Mouse (Mus musculus): ENCODE results near the gene Arpc1a. TPM values are rescaled to one million over a fixed set of nuclear protein-coding genes. Genes with fewer than 3 reads are reported as not detected.

The Arpc1a gene
- polyA plus RNA-seq, 1 experiment, result 92.3 TPM

DNA sequence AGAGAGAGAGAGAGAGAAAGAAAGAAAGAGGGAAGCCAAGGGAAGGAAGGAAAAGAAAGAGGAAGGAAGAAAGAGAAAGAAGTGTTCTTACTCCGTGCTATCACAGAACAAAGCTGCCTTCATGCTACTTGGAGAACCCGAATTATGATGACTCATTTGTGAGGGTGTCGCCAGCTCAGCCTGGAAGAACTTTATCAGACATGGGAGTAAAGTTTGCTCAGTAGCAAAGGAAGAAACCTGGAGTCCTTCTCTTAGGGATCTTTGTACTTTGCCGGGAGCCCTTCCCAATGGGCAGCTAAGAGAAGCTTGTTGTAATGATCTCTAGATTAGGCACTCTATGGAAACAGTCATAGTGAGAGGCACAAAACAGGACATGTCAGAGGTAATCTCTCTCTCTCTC is 19.1 kb downstream of the Arpc1a start:
- Histone ChIP-seq H3K4me1 (ENCODE audit: control insufficient read depth, insufficient read depth, low read length) (peaks cover 4% of the 10 kb centered on the region; the same call in 1 of the 2 replicates), H3K4me3 (ENCODE audit: insufficient read depth, low read length) (no peak overlapping the region)
- TF ChIP-seq POLR2A (IDR thresholded peaks at IDR 0.05; ENCODE audit: borderline replicate concordance, low read depth, low read length) (no peak), CTCF (IDR thresholded peaks at IDR 0.05; ENCODE audit: low read depth, low read length) (no peak)

DNA sequence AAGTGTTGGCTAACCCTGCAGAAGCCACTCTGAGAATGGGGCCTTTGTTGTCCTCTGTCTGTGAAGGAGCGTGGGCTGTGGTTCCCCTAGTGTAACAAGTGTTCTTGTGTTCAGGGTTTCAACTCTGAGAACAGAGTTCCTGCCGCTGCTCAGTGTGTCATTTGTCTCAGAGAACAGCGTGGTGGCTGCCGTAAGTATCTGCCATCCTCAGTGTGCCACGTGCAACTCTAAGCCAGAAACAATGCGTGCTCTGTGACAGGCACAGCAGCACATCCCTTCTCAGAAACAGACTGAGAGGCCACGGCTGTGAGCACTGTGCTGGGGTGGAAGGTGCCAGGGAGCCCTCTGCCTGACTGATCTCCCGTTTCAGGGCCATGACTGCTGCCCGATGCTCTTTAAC is 20.7 kb downstream of the Arpc1a start:
- H3K27ac ChIP-seq (ENCODE audit: insufficient read depth, low read depth, low read length), result no peak overlapping the region
- TF ChIP-seq POLR2A (IDR thresholded peaks at IDR 0.05; ENCODE audit: borderline replicate concordance, low read depth, low read length), result no peak
- TF ChIP-seq CTCF (IDR thresholded peaks at IDR 0.05; ENCODE audit: low read depth, low read length), result no peak
- peaks cover 4% of the 10 kb centered on the region; the same call in 1 of the 2 replicates for H3K4me1 ChIP-seq (ENCODE audit: control insufficient read depth, insufficient read depth, low read length)

More for the DNA sequence above, 19.1 kb downstream of the Arpc1a start:
- no peak overlapping the region for H3K27ac ChIP-seq (ENCODE audit: insufficient read depth, low read depth, low read length)

DNA sequence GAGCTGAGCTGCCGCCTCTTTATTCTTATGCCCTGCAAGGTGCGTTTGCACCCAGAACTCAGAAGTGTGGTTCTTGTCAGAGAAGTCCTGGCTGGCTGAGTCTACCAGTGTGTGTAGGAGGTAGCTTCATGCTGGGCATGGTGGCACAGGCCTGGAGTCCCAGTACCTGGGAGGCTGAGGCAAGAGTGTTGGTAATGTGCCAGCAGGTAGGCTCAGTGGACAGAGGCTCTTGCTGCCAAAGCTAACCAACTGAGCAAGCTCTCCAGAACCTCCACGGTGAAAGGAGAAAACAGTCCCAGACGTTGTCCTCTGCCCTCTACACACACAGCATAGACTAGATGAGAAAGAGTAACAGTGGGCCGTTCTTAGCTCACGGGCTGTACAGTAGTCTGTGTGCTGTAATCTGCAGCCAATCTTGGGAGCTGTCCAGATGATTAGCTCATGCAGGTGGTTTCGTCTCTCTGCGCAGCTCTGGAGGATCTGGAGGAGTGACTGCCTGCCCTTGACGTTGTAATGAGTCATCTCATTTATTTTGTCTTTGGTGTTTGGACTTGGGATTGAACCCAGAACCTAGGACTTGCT is 22.2 kb downstream of the Arpc1a start:
- H3K4me1 ChIP-seq (ENCODE audit: control insufficient read depth, insufficient read depth, low read length), result peaks cover 8% of the 10 kb centered on the region; the same call in 1 of the 2 replicates
- no peak overlapping the region for H3K4me3 ChIP-seq (ENCODE audit: insufficient read depth, low read length)
- TF ChIP-seq CTCF (IDR thresholded peaks at IDR 0.05; ENCODE audit: low read depth, low read length) (no peak), POLR2A (IDR thresholded peaks at IDR 0.05; ENCODE audit: borderline replicate concordance, low read depth, low read length) (no peak)
- no peak overlapping the region for H3K27ac ChIP-seq (ENCODE audit: insufficient read depth, low read depth, low read length)

More for the DNA sequence above, 20.7 kb downstream of the Arpc1a start:
- H3K4me3 ChIP-seq (ENCODE audit: insufficient read depth, low read length), result no peak overlapping the region

DNA sequence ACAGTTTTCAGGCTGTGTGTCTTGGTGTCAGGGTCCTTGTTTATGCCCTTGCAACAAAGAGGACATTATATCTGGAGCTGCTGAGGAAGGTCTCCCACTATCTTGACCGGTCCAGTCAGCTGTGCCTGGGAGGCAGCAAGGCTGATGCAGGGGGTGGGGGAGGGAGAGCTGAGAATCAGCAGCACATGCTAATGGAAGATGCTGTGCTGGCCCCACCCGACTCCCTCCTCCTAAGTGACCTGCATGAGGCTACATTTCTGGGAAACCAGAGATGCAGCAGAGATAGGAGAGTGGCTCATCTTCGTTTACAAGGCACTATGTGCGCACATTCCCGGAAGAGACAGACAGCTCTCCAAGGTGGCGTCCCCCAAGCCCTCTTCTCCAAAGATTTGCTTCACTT is 26.8 kb downstream of the Arpc1a start:
- peaks cover 15% of the 10 kb centered on the region for H3K4me1 ChIP-seq (ENCODE audit: control insufficient read depth, insufficient read depth, low read length)
- 0 out of 2 replicates have a peak overlapping the region, but pooled peaks have one; percentile 6 for H3K27ac ChIP-seq (ENCODE audit: insufficient read depth, low read depth, low read length)
- TF ChIP-seq POLR2A (IDR thresholded peaks at IDR 0.05; ENCODE audit: borderline replicate concordance, low read depth, low read length) (no peak), CTCF (IDR thresholded peaks at IDR 0.05; ENCODE audit: low read depth, low read length) (no peak)
- no peak overlapping the region for H3K4me3 ChIP-seq (ENCODE audit: insufficient read depth, low read length)

DNA sequence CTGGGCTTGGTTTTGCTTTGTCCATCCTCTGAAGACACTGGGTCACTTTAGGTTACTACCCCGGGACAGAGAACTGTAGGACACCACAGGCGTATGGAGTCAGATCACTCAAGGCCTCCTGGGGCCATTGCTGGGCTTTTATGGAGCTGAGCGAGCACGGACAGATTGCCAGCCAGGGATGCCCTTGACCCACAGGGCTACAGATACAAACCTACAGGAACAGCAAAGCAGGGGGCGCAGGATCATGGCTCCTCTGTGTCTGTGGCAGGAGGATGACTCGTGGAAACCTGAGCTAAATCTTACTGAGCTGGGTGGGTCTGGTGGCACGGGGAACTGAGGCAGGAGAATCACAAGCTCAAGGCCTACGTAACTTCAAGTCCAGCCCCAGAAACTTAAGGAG is 28.9 kb downstream of the Arpc1a start:
- no peak for TF ChIP-seq POLR2A (IDR thresholded peaks at IDR 0.05; ENCODE audit: borderline replicate concordance, low read depth, low read length)
- TF ChIP-seq CTCF (IDR thresholded peaks at IDR 0.05; ENCODE audit: low read depth, low read length), result no peak

DNA sequence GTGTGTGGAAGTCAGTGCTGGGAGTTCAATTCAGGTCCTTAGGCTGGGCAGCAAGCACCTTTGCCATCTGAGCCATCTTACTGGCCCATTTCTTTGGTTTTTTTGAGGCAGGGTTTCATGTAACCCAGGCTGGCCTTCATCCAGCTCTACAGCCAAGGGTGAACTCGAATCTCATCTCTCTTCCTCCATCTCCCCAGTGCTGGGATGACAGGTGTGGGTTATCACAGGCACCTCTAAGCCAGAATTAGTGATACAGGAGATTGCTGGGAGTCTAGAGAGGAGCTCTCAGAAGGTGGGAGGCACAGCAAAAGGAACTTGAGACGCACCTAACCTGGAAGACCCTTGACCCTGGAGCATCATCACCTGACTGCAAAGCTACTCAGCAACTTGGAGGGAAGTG is 29.8 kb downstream of the Arpc1a start:
- Histone ChIP-seq H3K27ac (ENCODE audit: insufficient read depth, low read depth, low read length) (no peak overlapping the region), H3K4me3 (ENCODE audit: insufficient read depth, low read length) (peak overlapping the region; percentile 99), H3K4me1 (ENCODE audit: control insufficient read depth, insufficient read depth, low read length) (peaks cover 29% of the 10 kb centered on the region)
- TF ChIP-seq CTCF (IDR thresholded peaks at IDR 0.05; ENCODE audit: low read depth, low read length) (no peak), POLR2A (IDR thresholded peaks at IDR 0.05; ENCODE audit: borderline replicate concordance, low read depth, low read length) (no peak)

More for the DNA sequence above, 28.9 kb downstream of the Arpc1a start:
- no peak overlapping the region for H3K27ac ChIP-seq (ENCODE audit: insufficient read depth, low read depth, low read length)
- H3K4me3 ChIP-seq (ENCODE audit: insufficient read depth, low read length), result no peak overlapping the region
- peaks cover 22% of the 10 kb centered on the region for H3K4me1 ChIP-seq (ENCODE audit: control insufficient read depth, insufficient read depth, low read length)

DNA sequence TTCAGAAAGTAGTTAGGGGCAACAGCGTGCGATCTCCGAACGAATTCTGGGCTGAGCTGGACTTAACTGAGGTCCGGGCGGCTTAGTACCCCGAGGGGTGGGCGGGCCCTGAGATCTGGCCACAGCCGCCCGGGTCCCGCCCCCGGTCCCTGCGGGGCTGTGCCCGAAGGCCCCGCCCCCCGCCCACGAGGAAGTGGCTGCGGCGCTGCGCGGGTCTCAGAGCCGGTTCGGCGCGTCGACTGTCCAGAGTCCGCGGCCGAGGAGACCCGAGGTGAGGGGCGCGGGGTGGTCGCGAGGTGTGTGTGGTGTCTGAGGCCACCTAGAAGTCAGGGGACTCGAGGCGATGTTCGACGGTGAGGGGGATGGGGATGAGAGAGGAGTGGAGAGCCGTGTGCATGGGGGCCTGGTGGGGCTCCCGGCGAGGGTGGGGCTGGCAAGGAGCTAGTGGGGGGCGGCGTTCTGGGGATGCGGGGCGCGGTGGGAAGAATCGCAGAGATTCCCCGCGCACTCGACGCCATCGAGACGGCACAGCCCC is 30.5 kb downstream of the Arpc1a start, which contains the start of gene Arpc1b:
Gene Arpc1b, plus strand, starts transcription at position 145 of the 535 bp plus-strand sequence.
- no peak for TF ChIP-seq CTCF (IDR thresholded peaks at IDR 0.05; ENCODE audit: low read depth, low read length)
- TF ChIP-seq POLR2A (IDR thresholded peaks at IDR 0.05; ENCODE audit: borderline replicate concordance, low read depth, low read length), result no peak; the same call in 1 of the 2 replicates
- Histone ChIP-seq H3K4me1 (ENCODE audit: control insufficient read depth, insufficient read depth, low read length) (peaks cover 32% of the 10 kb centered on the region), H3K27ac (ENCODE audit: insufficient read depth, low read depth, low read length) (peak within 1 kb of the TSS; percentile 100), H3K4me3 (ENCODE audit: insufficient read depth, low read length) (peak within 1 kb of the TSS; percentile 99)

DNA sequence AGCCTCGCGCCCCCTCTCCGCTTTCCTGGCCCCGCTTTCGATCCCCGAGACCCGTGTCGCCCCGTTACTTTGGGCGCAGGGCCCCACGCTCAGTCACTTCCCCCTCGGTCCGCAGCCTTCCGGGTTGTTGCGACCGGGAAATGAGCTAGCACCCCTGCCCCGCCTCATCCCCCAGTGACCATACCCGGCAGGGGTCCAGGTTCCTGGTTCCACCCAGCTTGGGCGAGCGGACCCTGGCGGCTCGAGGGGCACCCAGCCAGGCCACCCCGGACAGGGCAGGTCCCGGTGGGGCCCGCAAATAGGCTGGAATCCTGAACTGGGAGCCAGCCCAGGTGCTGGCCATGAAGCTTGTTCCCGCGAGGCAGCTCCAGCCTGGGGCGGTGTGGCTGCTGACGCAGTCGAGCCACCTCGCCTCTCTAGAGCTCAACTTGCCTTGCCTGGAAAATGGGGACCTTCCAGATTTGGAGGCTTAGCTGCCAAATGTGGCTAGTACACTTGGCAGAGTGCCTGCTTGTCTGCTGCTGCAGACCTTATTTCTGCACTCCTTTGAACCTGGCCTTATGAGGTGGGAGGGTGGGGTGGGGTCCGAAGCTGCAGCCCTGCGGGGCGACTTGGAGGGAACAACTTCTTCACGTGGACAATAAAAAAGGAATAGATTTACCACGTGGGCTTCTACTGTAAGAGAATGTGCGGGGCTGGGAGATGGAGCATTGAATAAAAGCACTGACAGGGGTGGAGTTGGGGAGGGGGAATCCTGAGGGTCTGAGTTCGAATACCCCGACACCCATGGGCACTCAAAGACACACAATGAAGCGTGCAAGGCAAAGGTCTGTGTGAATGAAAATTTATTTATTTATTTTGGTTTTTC is 31.2 kb downstream of the Arpc1a start:
- peak overlapping the region; percentile 99 for H3K4me3 ChIP-seq (ENCODE audit: insufficient read depth, low read length)
- TF ChIP-seq POLR2A (IDR thresholded peaks at IDR 0.05; ENCODE audit: borderline replicate concordance, low read depth, low read length) (no peak), CTCF (IDR thresholded peaks at IDR 0.05; ENCODE audit: low read depth, low read length) (no peak)
- H3K27ac ChIP-seq (ENCODE audit: insufficient read depth, low read depth, low read length), result peak overlapping the region; percentile 100
- H3K4me1 ChIP-seq (ENCODE audit: control insufficient read depth, insufficient read depth, low read length), result peaks cover 35% of the 10 kb centered on the region

DNA sequence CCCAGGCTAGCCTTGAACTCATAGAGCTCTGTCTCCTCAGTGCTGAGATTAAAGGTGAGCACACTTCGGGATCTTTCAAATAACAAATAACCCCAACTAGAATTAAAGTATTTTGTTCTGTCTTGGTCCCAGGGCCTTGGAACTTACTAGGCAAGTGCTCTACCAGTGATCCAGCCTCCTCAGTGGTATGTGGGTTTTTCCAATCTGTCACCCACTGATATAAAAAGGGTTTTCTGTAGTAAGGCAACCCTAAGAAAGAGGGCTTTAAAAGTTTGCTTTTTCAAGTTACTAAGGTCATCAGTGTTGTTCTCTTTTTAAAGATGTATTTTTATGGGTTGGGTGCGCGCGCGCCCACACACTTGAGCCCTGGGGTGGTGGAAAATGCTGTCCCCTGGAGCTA is 32.1 kb downstream of the Arpc1a start:
- TF ChIP-seq CTCF (IDR thresholded peaks at IDR 0.05; ENCODE audit: low read depth, low read length) (no peak), POLR2A (IDR thresholded peaks at IDR 0.05; ENCODE audit: borderline replicate concordance, low read depth, low read length) (no peak)
- H3K27ac ChIP-seq (ENCODE audit: insufficient read depth, low read depth, low read length), result peak overlapping the region; percentile 100
- H3K4me1 ChIP-seq (ENCODE audit: control insufficient read depth, insufficient read depth, low read length), result peaks cover 31% of the 10 kb centered on the region
- H3K4me3 ChIP-seq (ENCODE audit: insufficient read depth, low read length), result peak overlapping the region; percentile 99

Measured in bone marrow macrophage, adult 2 months (primary cell).